Mouse (Mus musculus): ENCODE measurements around the gene Gm765. TPM values are rescaled to one million over a fixed set of nuclear protein-coding genes. Genes with fewer than 3 reads are reported as not detected.

Gm765 gene
- total RNA-seq, 2 experiments from 2014 or later, result not detected

DNA sequence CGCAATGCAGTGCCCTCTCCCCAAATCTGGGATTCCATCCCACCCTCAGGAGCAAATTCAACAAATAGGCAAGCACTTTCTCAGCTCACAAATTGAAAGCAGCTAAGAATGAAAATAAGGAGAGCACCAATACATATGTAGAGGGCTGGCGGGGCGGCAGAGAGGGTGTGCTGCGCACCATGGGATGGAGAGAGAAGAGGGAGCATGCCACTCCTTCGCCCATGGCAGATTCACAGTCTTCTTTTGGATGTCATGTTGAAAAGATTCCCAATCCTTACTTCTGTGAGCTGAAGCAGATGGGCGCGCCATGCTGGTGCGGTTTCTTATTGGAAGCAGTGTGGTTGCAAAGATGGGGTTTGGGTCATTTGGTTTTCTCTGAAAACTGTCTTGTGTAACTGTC, 118.6 kb downstream of the Gm765 start:
- no peak for ATAC-seq (ENCODE audit: poor library complexity, severe bottlenecking)

DNA sequence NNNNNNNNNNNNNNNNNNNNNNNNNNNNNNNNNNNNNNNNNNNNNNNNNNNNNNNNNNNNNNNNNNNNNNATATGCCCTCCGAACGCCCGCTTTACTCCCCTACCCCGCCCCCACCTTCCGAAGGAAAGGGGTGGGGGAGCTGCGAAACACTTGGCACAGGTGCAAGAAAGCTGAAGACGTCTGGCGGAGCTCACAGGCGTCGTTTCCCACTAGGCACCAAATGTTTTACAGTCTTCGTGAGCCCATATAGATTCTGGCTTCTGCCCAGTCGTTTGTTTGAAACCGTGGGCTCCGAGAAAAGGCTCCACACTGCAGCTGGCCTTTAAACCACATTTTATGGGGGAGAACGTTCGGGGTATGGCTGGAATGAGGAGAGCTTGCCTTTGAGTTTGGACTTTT, 120.6 kb downstream of the Gm765 start:
- ATAC-seq (ENCODE audit: poor library complexity, severe bottlenecking), result no peak

DNA sequence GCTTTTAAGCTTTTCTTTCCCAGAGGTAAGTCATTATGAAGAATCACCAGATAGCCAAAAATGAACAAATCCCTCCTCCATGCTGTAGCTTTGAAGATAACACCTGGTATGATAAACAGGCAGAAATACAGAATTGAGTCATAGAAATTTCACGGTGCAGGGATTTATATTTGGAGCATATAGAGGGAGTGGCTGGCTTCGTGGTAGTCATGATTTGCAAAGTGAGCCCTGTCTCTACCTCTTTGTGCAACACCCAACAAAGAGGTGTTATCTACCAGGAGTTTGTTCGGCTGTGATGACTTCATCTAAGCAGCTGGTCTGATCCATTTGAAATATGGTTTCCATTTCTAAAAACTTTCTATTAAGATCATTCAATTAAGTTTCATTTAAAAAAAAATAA, 130.3 kb downstream of the Gm765 start:
- no peak for ATAC-seq (ENCODE audit: poor library complexity, severe bottlenecking)

DNA sequence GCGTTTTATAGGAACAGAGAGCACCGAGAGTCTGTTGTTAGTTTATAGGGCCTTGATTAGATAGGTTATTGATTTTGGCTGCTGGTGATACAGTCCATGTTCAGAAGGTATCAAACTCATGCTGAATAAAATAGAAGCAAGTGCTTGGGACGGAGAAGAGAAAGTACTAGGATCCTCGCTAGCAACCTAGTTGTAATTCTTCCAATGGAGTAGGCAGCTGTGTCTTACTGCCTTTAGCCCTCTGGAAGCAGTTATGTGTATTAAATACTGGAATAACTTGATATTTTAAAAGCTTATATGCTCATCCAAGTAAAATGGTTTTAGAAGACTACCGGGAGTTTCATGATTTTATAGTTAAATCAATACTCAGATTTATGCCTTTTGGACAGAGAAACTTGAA, 132.3 kb downstream of the Gm765 start:
- no peak for ATAC-seq (ENCODE audit: poor library complexity, severe bottlenecking)

DNA sequence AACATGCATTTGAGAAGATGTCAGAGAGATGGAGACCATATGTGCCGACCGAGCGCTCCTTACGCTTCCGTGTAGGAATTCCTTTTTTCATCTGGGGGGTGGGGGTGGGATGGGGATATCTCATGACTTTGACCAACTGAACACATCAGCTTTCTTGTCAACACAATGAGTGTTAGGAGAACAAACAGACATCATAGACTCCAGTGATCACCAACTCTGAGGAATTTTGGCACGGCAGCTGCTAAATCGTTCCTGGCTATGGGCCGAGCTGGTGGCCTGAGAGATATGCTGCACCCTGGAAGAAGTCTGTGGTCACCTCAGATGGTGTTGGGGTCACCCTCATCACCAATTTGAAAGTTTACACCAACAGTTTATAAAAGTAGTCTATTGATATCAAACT, 134.5 kb downstream of the Gm765 start:
- ATAC-seq (ENCODE audit: poor library complexity, severe bottlenecking), result no peak

DNA sequence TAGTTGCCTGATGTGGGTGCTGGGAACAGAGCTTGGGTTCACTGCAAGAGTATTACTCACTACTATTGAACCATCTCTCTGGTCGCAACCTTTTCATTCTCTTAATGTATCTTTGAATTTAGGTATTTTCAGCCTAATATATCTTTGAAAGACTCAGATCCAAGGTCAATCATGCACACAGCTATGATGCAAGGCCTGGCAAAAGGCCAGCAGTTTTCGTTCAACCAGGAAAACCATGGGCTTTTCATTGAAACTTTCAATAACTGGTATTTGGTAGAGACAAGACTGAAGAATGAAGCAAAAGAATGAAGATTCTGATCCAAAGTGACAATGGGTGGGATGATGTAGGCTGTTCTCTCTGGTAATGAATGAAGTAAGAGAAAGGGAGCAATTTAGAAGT, 143.8 kb downstream of the Gm765 start:
- no peak for ATAC-seq (ENCODE audit: poor library complexity, severe bottlenecking)

DNA sequence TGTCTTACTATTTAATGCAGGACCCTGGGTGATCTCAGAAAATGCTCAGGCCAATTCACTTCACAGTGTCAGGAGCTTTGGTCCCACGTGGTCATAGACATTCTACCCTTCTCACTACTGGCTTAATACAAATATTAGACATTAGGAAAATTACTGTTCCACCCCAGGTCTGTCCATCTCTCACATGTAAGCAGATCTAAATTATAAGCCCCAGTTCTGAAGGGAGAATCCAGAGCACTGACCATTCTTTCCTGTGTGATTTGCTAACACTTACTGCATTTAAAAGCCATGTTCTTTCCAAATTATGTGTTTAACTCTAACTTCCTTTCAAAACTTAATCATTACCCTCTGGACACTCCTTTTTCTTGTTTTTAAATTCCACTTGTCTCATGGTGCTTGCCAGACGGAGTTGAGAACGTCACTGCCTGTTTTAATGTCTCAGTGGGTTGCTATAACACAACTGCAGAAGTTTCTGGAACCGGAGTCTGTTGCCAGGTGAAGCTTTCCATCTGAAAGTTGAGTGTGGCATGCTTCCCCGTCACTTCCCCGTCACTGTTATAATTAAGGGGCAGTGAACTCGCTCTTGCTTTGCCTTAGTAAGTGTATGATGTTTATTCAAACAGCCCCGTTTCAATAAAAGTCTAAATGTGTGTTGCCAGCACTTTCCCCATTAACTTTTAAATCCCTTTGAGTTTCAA, 151.7 kb downstream of the Gm765 start:
- ATAC-seq (ENCODE audit: poor library complexity, severe bottlenecking), result no peak
